Mouse (Mus musculus) embryonic fibroblast, embryonic 13.5 days (primary cell): Measurements from ENCODE around the gene Igfbp2.

Source experiments
- CTCF ChIP-seq: IDR thresholded peaks from 2 replicates; pipeline ENCODE4 v1.5.1; 2011; ENCODE audit warnings: mild to moderate bottlenecking, control low read depth, low read length, moderate library complexity, borderline replicate concordance; ENCODE audit not compliant: insufficient read depth
- POLR2A ChIP-seq: IDR thresholded peaks from 2 replicates; pipeline ENCODE4 v1.6.1; 2011; ENCODE audit warnings: low read depth, mild to moderate bottlenecking, control low read depth, low read length, moderate library complexity

DNA sequence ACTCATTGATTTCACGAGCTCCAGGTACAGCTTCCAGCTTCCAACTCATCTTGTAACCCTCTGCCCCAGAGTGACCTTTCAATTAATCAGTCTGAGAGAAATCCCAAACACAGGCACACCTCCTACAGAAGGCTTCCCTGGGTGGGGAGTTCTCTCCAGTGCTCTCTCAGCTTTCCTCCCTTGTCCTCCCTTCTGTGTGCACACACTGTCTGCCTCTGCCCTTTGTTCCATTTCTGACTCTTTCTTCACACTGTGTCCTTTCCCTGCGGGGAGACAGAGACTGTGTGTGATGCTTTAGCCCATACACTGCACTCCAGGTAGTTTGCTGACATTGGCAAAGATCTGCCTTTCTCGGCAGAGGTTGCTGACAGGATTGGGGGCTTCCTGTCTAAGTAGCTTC lies 33.6 kb upstream of the Igfbp2 start:
- no peak for TF ChIP-seq CTCF
- no peak for TF ChIP-seq POLR2A
